Mouse (Mus musculus) heart, postnatal 10 days (tissue): ENCODE measurements at regions not wholly inside any gene's neighbourhood (a gene's known extent, or its start where the extent isn't known, plus 50 kb on each side); places are given as distances from the start of the nearest gene placed in this dataset.
"Not testable (repeated sequence)": the region's sequence is repeated elsewhere in the genome, so short reads cannot be mapped to it uniquely, and the experiment has no call there.

Experiments used
- DNase-seq, 2 experiments: peaks; one replicate each; pipeline ENCODE4 v3.0.0; 2021
- intact Hi-C: fragments of 180-260 bp; cut with DNase I; formaldehyde crosslinking; loops from one replicate; pipeline ENCODE4 v1.15.1; 2025

DNA sequence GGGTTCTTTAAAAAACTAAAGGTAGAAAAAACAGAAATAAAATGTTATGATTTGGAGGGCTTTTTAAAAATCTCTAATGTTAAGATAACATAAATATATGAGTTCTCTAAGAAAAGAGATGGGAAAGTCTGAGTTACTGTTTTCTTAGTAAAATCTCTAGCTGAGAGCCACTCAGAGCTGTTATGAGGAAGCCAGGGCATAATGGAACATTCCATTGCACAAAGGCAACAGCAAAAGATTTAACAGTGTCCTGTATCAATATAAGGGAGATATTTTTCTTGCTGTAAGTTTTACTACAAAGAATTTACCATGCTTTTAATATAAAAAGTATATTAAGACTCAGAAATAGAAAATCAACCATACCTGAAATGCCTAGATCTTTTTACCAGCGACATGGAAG, 82.9 kb upstream of the Rfc3 start:
- intact Hi-C loops, result no loop called here
- DNase-seq, result no peak

DNA sequence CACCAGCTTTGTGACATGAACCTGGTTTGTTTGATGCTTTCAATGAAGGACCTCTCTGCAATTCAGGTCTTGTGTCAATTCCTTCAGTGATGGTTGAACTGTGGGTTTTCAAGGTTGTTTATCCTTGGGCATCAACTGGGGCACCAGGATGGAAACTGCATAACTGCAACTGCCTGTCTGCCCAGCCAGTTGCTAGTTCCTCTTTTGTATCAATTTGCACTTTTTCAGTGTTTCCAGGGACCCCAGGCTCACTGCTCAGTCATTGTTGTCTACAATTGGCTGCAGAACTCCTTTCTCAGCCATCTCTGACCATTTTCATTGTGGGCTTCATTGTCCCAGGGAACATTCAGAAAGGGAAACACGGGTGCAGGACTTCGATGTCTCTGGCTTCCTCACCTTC, 74.6 kb upstream of the Rfc3 start:
- intact Hi-C loops, result no loop called here
- no peak for DNase-seq

DNA sequence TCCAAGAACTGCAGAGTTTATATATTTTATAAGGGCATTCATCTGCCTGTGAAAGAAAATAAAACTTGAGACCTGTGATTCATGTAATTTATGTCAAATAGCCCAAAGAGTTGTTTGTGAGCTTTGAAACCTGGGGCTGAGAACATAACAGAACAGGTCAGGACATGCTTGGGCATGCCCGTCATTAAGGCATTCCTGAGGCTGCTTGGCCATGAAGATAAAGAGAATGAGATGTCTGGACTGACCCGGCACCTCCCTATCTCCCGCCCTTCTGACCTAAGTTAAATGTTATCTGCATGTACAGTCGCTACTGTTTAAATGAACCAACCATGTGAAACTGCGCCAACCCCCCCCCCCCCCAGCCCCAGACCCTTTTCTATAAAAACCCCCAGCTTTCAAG, 73.4 kb upstream of the Rfc3 start:
- intact Hi-C loops, DNase-seq: not testable (repeated sequence)

DNA sequence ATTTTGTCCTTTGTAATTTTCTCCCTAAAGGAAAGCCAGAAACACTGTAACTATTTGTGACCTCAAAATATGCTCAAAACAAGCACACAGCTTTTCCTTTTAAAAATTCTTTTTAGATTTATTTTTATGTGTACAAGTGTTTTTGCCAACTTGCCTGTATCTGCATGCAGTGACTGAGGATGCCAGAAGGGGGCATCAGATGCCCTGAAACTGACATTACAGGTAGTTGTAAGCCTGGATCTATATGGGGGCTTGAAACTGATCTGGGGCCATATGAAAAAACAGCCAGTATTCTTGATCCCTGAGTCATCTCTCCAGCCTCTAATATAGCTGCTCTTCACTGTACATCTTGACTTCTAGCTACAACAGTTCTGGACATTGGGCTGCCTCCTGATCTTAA, 71.4 kb upstream of the Rfc3 start:
- DNase-seq, result no peak
- intact Hi-C loops, result no loop called here

- DNase-seq, intact Hi-C loops: not testable (repeated sequence)
Measured at GRCm38 (mm10) chr5:151719757-151720156, 68.7 kb upstream of the Rfc3 start.

GRCm38 (mm10) chr5:151717923-151718322, 66.9 kb upstream of the Rfc3 start:
- DNase-seq, result no peak
- intact Hi-C loops, result no loop called here

DNA sequence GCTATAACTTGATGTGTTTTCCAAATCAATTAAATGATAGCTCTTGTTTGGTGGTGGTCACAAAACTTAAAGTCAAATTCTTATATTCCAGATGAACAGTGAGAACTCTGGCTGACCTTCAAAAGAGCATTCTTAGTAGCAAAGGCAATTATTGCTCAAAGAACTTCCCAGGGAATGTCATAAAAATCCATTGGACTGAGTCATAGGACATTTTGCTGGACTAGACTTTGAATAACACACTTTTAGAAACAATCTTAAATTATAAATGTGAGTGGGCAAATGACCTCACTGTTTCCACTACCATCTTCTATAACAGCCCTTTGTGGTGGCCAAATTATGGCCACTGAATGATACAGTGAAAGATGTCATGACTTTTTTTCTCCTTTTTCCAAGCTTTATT, 54.2 kb upstream of the Rfc3 start:
- intact Hi-C loops, result no loop called here
- DNase-seq, result peak in 1 of 2 experiments; percentile 6

- intact Hi-C loops, result no loop called here
- no peak for DNase-seq
Measured at GRCm38 (mm10) chr5:151704049-151704448, 53.0 kb upstream of the Rfc3 start.
